Mouse (Mus musculus) erythroblast, embryonic 14.5 days (primary cell): ENCODE data around the gene Ugt1a6a.
"Not testable (repeated sequence)": the region's sequence is repeated elsewhere in the genome, so short reads cannot be mapped to it uniquely, and the experiment has no call there.

Experiments used
- GATA1 ChIP-seq: IDR thresholded peaks from 2 replicates; pipeline ENCODE4 v1.6.1; 2012; ENCODE audit warnings: low read length, inconsistent platforms, mixed read lengths
- TAL1 ChIP-seq: IDR thresholded peaks from 3 replicates; pipeline ENCODE4 v1.6.1; 2012; ENCODE audit warnings: low read length, inconsistent platforms, mixed read lengths

- not testable (repeated sequence) for TF ChIP-seq GATA1, TAL1
Measured at GRCm38 (mm10) chr1:88145278-88145677, 10.7 kb downstream of the Ugt1a6a start.
